Mouse (Mus musculus): ENCODE data around the gene Coq8b.
"Not testable (repeated sequence)": the region's sequence is repeated elsewhere in the genome, so short reads cannot be mapped to it uniquely, and the experiment has no call there.

Gene Coq8b

DNA sequence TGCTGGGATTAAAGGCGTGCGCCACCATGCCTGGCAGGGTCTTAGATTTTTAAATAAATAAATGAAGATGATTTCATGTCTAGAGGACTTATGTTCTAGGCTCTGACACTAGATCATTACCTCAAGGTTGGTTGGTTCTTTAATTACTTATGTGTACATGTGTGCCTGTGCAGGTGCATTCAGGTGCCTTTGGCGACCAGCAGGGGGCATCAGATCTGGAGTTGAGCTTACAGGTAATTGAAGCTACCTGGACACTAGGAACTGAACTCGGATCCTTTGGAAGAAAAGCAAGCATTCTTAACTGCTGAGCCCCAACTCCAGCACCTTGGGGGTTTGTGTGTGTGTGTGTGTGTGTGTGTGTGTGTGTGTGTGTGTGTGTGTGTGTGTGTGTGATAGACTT, 2.0 kb upstream of the Coq8b start:
- DNase-seq, result no peak

DNA sequence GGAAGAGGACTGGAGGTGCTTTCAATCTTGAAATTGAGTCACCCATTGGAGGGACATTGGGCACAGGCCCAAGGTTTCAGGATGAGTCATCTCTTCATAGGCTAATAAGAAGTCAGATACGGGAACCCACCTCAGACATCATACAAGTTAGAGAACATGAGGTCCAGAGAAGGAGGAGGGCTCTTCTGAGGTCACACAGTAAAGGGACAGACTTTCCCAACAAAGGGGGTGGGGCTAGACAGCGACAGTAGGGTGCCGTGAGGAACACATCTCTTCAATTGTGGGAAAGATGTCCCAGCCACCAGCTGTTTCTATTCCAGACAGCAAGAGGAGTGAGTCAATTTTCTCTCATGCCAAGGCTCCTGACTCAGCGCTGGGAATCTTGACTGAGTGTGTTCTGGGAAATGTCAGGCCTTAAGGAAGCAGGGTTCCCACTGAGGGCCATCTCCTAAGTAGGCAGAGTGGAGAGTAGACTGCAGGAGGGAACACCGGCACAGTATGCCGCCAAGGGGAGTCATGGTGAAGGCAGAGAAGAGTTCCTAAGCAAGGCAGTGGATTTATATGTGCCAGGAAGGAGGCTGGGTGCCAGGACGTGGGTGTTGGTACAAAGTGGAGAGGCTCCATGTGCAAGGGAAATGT, 1.0 kb upstream of the Coq8b start:
- DNase-seq, result peak in 1 of 2 experiments; percentile 36

DNA sequence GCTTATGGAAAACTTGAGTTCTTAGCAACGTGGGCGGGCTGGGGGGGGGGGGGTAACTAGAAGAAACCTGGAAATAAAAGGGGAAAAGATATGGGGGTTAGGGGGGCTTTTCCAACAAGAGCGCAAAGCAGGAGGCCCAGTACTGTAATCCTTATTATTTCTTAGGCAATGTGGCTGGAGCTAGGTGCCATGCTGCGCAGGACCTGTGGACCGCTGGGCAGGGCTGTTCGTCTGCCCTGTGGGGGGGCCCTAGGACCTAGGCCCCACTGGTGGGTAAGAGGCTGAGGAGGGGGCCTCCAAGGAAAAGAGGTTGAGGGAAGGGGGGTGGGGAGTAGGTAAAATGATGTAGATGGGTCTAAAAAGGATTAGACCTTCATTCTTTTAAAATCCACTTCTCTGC, 477 bp downstream of the Coq8b start:
- DNase-seq, result peak in 1 of 2 experiments; percentile 37

DNA sequence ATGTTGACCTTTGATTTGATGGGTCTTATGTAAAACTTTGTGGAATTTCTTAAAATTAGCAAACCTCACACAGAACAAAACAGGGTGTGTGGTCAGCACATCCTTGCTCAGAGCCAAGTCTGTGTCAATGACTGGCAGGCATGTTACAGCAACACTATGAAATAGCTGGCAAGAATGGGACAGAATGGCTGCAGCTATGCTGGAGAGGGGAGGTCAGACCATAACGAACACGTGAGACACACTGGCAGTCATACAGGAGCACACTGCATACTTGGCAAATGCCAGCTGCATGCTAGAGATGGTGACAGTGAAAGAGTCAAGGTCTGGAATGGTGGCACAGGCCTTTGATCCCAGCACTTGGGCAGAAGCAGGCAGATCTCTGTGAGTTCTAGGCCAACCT, 2.9 kb downstream of the Coq8b start:
- DNase-seq, result no peak

DNA sequence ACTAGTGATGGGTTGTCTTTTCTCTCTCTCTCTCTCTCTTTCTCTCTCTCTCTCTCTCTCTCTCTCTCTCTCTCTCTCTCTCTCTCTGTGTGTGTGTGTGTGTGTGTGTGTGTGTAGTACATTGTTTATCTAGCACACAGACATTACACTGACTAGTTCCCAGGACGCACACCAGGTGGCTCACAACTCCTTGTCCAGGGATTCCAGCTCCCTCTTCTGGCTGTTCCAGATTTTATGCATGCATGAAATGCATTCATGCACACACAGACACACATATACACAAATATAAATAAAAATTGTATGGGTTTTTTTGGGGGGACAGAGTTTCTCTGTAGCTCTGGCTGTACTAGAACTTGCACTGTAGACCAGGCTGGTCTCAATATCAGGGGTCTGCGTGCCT, 4.7 kb downstream of the Coq8b start:
- no peak for DNase-seq

DNA sequence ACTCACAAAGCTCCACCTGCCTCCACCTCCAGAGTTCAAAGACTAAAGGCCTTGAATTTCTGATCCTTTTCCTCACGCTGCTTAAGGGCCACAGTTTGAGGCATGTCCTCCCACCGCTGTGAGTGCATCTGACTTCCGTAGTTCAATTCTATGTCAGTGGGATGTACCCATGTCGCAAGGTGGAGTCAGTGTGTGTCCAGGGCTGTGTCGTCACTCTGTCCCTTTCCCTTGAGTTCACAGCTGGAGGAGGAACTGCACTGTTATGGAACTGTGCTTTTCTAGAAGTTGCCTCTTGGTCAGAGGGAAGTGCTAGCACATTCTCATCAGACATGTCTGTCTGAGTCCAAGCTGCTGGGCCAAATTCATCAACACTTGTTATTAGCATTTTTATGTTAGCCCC, 5.7 kb downstream of the Coq8b start:
- no peak for DNase-seq

DNA sequence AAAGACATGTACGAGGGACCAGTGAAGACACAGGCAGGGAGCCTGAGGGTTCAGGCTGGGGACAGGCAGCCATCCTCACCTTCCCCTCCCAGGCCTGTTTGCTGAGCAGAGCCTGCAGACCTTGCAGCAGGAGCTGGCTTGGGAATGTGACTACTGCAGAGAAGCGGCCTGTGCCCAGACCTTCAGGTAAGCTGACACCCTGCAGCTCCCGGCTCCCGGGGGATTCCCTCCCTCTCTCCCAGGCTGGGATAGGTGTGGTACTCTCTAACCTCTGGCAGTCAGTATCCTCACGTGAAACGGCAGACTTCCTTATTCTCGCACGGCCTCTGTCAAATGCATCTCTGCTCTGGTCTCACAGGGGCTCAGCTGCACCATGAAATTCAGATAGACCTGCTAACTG, 10.4 kb downstream of the Coq8b start:
- no peak for DNase-seq

DNA sequence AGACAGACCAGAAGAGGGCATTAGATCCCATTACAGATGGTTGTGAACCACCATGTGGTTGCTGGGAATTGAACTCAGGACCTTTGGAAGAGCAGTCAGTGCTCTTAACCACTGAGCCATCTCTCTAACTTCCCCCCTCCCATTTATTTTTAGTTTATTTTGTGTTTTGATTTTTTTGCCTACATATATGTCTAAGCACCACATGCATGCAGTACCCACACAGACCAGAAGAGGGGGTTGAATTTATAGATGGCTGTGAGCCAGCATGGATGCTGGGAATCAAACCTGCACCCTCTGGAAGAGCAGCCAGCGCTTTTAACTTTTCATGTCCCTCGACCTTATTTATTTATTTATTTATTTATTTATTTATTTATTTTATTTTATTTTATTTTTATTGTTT, 11.3 kb downstream of the Coq8b start:
- not testable (repeated sequence) for DNase-seq

DNA sequence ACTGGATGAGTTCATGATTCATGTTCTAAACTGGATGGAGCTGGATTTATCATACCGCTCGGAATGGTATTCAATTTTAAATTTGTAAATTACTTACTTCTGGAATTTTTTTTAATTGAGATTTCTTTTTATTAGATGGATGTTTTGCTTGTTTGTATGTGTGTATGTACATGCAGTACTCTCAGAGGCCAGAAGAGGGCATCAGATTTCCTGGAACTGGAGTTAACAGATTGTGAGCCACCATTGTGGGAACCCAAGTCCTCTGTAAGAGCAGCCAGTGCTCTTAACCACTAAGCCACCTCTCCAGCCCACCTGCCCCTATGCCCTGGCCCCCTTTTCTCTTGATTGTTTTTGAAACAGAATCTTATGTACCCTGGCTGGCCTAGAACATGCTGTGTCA, 16.3 kb downstream of the Coq8b start:
- DNase-seq, result peak; percentile 71 to 77

DNA sequence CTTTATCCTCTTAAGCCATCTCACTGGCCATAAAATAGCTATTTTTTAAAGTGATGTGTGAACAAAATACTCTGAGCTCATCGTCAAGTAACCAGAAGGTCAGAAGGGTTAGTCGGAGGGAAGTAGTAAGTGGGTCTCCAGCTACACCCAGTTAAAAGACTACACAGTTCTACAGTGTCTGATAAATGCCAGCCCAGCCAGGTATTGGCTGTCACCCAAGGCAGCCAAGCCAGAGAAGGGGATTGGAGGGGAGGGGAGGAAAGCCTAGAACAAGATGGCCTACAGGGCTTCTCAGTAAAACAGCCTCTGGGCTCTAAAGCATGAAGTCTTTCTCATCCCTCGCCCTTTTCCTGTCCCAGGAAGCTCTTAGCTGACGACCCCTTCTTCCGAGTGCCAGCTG, 17.1 kb downstream of the Coq8b start:
- peak; percentile 86 to 89 for DNase-seq

DNA sequence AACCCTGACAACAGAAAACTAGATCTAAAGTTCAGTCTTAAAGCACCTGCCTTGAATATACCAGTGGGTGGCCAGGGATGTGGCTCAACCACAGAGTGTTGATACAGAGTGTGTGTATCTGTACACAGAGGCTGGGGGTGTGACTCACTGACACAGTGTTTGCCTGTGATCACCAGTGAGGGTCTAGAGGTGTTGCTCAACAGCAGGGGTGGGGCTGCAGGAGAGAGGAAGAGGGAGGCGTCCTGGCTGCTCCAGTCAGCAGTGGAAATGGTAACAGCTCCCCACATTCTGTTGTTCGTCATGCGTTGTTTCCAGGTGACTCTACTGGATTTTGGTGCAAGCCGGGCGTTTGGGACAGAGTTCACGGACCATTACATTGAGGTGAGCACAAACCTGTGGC, 19.1 kb downstream of the Coq8b start:
- DNase-seq, result no peak

DNA sequence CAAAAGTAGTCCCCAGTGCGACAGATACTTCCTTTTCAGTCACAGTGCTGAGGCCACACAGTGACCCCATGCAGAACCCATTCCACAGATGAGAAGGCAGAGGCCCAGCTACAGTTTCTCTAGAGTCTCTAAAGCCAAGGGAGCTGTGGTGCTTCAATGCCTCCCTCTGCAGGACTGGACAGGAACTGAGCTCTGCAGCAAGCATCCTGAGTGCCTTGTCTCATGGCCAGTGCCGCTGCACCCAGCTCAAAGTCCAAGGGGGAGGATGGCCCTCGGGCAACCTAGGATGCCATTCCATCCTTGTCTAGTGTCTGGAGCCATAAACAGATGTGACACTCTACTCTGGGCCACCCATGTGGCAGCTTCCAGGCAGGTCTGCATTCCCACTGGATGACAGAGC, 22.9 kb downstream of the Coq8b start:
- peak; percentile 50 to 64 for DNase-seq

DNA sequence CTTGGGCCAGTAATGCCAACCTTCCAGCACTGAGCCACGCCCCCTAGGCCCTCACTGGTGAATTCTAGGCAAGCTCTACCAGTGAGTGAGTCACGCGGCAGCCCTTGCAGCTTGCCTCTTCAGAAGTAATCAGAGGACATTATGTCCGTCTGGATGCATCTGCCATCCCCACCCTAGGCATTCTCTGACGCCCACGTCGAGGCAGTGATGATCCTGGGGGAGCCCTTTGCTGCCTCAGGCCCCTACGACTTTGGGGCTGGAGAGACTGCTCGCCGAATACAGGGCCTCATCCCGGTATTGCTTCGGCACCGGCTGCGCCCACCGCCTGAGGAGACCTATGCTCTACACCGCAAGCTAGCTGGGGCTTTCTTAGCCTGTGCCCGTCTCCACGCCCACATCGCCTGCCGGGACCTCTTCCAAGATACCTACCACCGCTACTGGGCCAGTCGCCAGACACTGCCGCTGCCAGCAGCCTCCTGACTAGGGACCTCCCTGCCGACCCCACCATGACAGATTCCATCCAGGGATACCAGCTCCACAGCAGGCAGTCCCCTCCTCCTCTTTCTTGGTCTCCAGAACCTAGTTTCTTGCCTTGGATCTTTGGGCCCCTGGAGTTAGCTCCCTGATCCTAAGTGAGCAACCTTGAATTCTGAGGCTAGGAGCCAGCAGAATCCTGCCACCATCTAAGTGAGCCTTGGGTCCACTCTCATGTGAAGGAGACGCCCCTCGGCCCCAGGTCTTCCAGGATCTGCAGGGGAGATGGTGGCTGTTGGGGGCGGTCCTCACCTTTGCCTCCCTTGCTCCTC, 24.4 kb downstream of the Coq8b start:
- peak; percentile 98 for DNase-seq

DNA sequence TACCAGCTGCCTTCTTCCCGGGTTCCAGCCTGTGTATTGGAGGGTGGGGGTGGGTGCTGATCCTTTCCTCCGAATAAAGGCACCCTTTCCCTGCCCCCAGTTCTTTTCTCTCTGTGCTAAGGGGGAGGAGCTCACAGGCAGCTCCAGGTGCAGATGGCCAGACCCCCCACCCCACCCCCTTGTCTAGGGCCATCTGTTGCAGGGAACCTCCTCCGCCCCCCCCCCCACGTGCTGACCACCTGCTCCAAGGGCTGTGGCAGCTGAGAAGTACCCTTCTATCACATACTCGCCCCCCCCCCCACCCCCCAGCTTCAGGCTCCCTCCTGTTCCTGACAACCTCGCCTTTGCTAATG, 25.0 kb downstream of the Coq8b start:
- DNase-seq, result peak; percentile 95 to 97

DNA sequence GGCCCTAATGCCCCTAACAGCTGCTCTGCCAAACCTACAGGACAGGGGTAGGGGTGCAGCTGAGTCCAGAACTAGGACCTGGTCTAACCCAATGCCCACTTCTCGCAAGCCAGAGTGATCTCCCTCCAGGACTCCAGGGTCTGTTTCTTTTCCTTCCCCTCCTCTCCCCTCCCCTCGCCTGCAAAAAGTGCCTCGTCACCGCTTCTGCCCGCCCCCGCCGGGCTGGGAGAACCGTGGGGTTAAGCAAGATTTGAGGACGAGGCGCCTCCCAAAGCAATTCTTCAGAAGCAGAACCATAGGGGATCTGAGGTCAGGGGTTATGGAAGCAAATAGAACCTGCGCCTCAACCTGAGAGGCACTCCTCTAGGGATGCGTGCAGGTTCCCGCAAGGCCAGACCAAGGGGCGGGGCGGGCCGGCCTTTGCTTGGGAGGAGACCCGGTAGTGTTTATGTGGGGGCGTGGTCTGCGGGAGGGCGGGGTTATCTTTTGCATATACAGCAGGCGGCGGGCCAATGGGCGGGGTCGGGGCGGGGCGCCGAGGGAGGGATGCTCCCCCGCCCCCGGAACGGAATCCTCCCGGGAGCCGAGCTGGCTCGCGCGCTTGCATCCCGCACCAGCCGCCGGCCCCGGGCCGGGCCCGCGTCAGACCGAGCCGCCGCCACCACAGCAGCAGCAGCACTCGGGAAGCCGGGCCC, 25.5 kb downstream of the Coq8b start, which contains the start of gene Numbl:
Gene Numbl (plus strand): TSS at position 229 of the 695 bp plus-strand sequence.
- DNase-seq, result peak; percentile 99 to 100

DNA sequence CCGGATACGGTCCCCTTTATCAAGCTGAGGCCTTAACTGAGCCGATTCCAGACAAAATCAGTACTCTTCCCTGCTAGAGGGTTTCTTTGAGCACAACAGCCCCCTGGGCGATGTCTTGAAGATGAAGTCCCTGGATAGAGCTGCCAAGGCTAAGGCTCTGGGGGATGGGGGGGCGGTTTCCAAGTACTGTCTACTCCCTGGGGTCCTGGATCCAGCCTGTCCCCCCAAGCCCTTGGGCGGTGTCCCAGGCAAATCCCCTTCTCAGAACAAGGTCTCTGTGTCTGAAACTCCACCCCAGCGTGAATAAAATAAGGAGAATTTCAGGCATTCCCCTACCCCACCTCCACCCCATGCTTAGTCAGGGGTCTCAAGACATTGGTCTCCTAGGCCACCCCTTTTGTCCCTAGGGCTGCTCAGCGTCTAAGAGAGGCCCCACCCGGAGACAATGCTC, 26.5 kb downstream of the Coq8b start:
- peak; percentile 76 for DNase-seq

DNA sequence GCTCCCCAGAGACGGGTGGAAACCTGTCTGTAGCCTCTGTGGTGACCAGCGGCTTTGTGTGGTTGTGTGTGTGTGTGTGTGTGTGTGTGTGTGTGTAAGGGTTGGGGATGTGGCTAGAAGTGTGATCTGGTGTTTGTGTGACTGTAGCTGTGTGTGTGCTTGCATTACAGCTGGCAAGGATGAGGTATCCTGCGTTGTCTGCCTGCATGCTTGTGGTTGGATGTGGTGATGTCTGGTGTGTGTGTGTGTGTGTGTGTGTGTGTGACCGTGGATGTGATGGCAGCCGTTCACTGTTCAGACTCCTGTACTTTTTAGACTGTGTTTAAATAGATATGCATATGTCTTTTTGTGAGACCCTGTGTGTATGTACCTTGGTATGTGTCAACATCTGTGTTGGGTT, 26.9 kb downstream of the Coq8b start:
- DNase-seq, result peak; percentile 59 to 60

DNA sequence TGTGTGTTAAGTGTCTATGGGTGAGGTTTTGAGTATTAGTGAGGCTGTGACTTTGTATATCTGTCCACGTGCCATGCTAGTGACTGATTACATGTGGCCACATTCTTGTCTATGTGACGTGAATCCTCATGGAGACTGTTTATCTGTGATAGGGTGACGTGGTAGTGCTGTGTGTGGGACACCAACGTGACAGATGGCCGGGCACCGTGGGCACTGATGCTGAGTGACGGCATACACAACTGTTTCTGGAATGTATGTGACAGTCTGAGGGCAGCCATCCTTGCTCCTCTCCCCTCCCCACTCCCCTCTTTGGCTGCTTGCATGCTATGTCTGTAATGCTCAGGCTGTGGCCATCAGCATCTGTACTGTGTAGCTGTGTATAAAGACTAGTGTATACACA, 28.0 kb downstream of the Coq8b start:
- peak; percentile 57 to 72 for DNase-seq

DNA sequence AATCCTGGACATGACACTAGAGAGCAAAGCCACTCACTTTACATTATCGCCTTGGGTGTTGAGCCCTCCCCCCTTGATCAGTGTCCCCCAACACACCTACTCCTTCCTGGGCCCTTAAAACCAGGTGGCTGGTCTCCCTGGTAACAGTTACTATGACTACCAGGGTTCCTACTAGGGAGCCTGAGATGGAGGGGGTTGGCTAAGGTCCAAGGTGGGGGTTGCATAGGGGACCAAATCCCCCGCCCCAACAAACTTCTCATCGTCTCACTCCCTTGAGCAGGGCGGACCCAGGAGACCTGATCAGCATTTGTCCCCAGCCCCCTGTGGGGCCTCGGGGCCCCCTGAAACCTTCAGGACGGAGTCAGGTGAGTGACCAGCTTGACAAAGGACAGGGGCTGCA, 29.1 kb downstream of the Coq8b start:
- DNase-seq, result peak; percentile 60 to 64

DNA sequence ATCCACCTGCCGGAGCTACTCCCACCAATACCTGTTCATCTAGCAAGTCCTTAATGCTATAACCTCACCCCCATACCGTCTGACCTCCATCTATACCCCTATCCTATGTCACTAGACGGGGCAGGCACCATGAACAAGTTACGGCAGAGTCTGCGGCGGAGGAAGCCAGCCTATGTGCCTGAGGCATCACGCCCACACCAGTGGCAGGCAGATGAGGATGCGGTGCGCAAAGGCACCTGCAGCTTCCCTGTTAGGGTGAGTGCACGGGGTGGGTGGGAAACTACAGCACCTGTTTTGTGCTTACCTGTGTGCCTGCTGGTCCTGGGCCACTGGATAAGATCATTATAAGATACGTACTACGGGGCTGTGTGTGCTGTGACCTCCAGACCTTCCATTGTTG, 31.9 kb downstream of the Coq8b start:
- DNase-seq, result no peak

DNA sequence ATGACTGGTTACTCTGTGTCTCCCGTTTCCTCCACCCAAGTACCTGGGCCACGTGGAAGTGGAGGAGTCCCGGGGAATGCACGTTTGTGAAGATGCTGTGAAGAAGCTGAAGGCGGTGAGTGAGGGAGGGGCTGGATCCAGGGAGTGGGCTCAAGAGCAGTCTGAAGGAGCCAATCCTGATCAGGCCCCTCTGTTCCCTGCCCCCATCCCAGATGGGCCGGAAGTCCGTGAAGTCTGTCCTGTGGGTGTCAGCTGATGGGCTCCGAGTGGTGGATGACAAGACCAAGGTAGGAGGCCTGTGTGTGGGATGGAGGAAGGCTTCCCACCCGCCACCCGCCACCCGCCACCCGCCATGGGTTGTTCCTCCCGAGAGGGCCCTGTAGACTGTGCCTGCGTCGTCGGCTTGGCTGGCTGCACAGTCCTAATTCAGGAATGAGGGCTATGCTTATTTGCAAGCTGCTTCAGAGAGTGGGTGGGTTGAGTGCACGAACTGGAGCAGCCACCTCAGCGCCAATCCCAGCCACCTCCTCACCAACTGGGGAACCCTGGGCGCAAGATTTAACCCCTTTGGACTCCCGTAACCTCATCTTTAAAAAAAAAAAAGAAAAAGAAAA, 33.8 kb downstream of the Coq8b start:
- DNase-seq, result no peak

DNA sequence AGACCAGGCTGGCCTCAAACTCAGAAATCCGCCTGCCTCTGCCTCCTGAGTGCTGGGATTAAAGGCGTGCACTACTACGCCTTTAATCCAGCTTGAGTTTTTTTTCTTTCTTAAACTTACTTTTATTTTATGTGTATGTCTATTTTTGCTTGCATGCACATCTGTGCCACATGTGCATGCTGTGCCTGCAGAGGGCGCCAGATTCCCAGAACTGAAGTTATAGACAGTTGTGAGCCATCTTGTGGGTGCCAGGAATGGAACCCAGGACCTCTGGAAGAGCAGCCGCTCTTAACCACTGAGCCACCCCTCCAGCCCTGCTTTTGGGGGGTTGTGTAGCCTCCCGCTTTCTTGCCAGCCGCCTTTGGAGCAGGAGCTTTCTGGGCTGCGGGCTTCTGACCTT, 38.6 kb downstream of the Coq8b start:
- no peak for DNase-seq

DNA sequence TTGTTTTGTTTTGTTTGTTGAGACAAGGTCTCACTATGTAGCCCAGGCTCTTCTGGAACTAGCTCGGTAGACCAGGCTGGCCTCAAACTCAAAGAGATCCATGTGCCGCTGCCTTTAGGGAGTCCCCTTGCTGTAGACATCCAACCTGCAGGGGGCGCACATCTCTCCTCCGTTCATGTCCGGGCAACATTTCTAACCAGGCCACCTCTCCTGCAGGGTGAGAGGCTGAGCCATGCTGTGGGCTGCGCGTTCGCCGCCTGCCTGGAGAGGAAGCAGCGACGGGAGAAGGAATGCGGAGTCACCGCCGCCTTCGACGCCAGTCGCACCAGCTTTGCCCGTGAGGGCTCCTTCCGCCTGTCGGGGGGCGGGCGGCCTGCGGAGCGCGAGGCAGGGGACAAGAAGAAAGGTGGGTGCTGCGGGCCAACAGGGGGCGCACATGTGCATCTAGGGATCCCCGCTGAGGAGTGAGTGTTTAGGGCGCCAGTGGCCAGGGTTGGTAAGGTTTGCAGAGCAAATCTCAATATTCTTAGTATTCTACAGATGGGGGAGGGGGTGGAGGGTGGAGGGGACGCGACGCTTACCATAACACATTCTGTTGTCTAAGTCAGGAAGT, 41.0 kb downstream of the Coq8b start:
- peak; percentile 65 to 75 for DNase-seq
